Mouse (Mus musculus) Muller cell, postnatal 12 days (primary cell): ENCODE measurements around the gene Acsl6.
"Not testable (repeated sequence)": the region's sequence is repeated elsewhere in the genome, so short reads cannot be mapped to it uniquely, and the experiment has no call there.

Source experiments
- DNase-seq: peaks from one replicate; pipeline ENCODE4 v3.0.0-alpha.2; 2015; ENCODE audit errors: inconsistent ontology term

Gene Acsl6

DNA sequence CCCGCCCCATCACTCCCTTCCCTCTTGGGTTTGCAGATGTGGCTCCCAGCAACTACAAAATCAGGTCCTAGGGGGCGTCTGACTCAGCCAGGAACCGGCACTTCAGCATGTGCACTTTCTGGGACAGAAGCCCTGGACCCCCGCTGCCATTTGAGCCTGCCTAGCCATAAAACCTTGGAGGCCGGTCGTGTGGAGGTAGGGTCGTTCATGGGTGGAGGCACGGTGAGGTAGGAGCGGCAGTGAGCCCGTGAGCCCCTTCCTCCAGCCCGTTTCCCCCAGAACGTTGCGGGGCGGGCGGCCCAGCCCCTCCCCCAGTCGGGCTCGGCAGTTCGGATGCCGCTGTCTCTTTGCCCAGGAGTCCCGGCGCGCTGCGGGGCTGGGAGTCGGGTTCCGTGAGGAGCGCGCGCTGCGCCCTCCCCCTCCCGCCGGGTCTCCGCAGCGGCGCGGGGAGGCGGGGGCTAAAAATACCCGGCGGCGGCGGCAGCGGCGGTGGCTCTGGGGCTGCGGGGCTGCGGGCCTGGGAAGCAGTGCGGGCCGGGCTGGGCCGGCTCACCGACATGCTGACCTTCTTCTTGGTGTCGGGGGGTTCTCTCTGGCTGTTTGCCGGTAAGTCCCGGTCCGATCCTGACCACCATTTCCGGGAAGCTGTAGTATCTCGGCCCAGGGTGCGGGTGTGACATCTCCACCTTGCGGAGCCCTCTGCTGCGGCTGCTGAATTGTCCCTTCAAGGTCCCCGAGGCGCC, at the start of gene Acsl6:
Acsl6 (plus strand) TSS at position 71 of the 743 bp plus-strand sequence.
- peak; percentile 63 for DNase-seq

DNA sequence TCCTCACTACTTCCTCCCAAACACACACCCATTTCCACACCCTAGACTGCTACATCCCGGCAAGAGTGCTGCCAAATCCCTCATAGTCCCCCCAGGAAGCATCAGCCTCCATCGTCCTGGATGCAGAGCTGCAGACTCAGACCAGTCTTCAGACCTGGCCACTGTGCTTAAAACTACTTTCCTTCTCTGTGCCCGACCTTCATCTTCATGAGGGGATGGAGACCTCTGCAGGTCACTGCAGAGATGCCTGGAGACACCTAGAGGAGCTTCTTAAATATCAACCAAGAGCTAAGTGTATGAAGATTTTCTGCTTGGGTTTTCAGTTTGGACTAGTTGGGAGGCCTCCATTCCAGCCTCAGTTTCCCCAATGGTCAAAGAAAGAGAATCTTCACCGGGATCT, 49.5 kb upstream of the Acsl6 start:
- peak; percentile 49 for DNase-seq

DNA sequence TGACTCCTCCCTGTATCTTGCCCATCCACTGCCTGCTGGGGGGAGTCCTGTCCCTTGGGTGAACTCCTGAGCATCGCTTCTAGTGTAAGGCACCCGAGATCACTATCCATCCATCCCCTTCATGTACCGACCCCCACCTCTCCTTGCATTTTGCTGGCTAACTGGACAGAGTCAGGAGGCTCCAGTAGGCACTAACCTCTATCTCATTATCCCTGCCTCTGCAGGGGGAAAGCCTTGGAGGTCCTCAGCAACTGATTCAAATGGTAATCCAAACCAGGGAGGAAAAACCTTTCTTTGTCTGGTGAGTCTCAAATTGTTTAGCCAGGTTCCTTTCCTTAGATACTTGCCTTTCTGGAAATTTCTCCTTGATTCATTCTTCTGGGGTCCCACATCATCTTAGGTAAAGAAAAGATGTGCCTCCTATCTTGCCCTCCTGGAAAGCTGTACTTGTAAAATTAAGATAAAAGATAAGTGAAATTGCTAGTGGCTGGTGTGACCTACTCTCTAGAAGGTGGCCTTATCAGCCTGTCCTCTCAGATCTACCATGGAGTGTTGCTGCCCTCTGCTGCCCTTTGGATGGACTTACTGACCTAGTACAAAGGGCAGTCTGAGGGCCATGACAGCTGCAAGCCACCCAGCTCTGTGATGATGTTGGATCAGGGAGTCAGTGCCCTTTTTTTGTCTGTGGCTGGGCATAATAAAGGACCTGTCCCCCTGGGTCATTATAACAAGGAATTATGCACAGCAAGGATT, 46.8 kb upstream of the Acsl6 start:
- peak; percentile 72 for DNase-seq

DNA sequence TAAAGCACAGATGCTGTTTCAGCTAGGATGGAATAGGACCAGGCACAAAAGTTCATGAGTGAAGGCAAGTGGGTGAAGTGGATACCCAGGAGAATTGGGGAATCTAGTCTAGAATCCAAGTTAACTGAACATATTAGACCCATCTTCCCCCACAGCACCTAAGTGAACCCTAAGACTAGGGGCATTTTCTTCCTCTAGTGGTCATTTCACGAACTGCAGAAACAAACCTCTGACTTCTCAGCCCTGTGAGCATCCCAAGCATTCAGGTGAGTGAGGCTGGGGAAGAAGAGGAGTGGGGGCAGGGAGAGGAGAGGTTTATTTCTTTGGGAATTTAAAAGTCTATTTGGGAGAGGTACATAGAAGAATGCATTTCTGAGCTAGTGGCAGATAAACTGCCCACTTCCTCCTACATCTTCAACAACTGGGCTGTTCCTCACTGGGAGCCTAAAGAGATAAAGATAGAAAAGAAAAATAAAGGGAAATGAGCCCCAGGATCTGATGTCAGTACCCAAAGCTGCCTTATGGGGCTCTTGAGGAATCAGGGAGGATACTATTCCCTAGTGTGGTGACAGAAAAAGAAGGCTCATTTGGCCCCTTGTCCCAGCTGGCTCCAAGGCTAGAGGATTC, 40.1 kb upstream of the Acsl6 start:
- DNase-seq = no peak

DNA sequence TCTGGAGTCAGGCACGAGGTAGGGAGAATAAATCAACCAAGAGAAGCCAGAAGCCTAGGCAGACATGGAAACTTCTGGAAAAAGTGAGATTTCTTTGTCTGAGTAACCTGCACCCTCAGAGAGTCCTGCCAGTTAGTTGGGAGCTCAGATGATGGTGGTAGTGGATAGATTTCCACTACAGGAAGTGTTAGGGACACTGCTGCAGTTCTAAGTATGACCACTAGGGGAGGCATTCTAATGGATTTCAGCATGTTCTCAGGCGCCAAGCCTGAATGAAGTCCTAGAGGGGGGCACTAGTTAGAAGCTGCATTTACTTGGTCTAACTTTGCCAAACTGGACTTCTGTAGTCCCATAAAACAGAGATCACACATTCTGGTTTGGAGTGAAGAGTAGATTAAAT, 39.1 kb upstream of the Acsl6 start:
- no peak for DNase-seq

DNA sequence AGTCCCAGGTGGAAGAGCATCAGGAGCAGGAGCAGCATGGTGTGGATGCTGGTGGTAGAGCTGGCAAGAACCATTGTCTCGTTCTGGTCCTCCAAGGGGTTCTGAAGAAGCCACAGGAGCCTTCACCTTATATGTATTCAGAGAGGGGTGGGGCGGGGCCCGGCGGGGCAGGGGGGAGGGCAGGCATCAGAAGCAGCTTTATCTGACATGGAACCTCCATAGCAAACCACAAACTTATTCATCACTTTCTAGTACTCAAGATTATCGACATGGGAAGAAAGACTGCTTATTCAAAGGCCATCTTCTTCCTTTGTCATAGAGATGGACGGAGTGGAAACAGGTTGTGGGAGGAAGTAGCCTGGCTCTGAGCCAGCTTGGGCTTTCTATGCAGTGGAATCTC, 36.4 kb upstream of the Acsl6 start, which contains the start of gene Il3:
Il3 (minus strand) TSS at position 101 of the 400 bp plus-strand sequence.
- no peak for DNase-seq

DNA sequence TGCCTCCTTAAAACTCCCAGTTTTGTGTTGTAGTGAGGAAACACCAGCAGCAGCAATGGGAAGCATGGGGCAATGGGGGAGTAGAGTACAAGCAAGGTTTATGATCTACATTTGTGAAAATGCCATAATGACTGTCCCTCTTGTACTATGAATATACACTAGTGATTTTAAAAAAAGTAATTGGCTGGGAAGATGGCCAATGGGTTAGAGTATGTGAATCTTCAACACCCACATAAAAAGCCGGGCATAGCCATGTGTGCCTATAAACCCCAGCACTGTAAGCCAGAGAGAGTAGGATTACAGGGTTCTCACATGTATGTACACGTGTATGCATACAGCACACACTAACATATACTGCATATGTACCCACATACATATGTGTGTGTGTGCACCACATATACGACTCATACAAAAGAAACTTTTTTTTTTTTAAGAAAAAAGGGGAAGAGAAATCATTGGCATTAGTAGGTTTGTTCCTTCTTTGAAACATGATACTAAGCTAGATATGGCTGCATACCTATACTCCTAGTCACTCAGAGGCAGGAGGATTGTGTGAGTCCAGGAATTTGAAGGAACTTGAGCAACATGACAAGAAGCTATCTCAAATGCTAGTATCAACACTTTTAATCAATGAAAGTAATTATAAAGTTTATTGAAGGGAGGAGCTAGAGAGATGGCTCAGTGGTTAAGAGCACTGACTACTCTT, 34.3 kb upstream of the Acsl6 start:
- no peak for DNase-seq

DNA sequence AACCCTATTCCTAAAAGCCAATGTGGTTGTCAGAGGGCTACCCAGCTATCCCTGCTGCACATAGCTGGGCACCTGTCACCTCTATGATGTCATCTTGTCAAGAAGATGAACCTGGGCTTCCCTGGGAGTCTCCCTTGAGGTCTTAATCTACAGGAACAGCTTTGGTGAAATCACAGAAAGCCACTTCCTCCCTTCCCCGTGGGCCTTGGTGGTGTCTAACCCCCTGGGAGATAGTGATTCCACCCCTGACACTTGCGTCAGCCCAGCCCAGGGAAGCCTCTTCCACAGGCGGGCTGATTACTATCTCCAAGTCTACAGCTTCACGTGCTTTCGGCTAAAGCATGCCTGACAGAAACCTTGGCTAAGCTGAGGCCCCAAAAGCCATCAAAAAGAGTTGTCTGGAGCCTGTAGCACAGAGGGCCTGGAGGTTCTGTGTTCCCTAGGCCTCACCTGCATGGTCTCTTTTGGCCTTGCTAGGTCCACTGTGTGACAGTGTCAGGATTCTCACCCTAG, 32.1 kb upstream of the Acsl6 start:
- no peak for DNase-seq

DNA sequence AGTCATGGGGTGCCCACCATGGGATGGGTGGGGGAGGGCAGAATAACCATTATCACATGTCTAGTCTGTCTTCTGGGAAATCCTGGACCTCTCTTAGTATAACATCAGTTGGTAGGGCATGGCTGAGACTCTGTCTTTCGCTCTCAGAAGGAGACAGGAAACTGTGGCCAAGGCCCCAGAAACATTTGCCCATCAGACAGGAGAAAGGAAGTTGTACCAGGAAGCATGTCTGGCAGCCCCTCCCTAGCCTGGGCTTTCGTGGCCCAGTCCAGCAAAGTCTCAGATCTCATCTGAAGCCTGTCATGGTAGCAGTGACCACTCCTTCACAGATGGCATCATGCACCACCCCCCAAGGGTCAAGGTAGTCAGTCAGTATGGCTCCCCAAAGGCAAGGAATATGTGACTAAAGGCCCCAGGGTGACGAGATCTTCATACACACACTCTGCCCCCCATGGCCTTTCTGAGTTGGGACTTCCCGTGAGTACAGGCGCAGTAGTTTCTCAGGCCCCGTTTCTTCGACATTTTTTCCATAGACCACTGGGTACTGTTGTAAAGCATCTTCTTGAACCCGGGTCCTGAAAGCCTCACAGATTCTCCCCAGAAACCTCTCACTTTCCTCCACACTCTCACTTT, 15.7 kb upstream of the Acsl6 start:
- DNase-seq = no peak

DNA sequence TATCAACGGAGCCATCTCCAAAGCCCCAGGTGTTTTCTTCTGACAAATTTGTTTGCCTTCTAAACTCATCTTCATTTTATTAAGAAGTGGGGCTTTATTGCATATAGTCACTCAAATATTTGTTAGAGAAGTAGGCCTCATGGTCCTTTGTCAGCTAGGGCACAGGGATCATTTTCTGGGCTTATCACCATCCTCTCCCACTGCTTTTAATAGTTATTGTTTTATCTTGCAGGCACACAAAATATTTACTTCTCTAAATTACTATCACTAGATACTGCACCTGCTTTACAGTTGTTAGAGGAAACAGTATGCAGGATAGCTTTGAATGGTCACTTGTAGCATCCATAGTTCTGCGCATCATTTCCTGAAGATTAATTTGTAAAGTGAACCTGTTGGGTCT, 11.4 kb upstream of the Acsl6 start:
- no peak for DNase-seq

DNA sequence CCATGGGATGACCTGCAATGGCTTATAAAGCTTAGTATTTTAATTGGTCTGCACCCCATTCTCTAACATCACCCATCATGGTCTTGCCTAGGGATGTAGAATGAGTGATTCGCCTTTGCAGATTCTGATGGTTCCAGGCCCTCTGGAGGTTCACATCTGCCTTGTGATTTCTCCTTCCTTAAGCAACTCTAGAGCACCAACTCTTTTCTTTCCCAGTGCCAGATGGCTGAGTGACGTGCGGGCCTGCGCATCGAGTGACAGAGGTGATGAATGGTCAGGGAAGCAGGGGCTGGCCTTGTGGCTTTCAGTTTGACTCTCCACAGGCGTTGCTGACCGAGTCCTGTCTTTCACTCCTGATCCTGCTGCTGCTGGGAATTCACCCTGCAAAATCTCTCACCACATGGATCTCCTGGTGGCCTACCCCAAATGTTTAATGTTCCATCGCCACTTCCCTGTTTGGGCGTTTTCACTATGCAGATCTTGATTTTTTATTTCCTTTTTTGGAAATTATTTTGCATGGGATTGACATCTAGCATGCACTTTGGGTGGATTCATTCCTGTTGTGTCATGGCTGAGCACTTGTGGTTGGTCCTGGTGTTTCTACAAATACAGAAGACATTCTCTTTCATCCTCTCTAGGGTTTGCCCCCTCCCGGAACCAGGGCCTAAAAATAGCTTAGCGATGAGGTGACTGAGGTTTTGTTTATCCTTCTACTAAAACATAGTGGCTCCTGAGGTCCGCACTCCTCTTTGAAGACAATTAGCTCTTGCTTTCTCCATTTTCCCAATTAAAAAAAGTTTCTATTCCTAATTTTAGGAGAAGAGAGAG, 9.4 kb upstream of the Acsl6 start:
- DNase-seq = no peak

DNA sequence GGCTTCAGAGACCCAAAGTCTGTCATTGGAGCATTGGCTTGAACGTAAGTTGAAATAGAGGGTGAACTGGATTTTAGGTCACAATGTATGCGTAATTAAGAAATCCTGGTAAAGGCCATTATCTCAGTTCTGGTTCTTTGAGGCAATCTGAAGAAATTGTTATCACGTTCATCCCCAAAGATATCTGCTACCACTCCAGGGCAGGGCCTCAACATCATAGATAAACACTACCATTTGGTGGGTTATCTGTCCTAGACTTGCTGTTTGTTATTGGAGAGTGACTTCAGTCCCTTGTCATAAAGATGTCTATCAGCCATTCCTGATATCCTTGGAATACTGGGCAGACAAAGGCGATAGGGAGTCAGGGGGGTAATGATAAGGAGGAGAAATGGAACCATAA, 7.6 kb upstream of the Acsl6 start:
- no peak for DNase-seq

DNA sequence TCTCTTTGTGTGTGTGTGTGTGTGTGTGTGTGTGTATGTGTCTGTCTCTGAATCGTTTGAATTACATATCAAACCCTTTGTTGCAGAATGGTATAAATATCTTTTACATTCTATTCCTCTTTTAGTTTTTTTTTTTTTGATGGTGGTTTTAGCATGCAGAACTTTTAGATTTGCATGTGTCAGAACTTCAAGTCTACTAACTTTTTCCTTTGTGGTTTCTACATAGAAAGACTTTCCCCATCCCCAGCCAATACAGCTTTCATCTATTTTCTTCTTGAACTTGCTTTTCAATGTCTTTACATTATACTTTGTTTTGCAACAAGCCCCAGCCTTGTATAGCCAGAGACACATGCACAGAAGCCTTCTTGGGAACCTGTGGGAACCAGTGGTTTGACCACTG, 6.9 kb upstream of the Acsl6 start:
- DNase-seq = no peak

DNA sequence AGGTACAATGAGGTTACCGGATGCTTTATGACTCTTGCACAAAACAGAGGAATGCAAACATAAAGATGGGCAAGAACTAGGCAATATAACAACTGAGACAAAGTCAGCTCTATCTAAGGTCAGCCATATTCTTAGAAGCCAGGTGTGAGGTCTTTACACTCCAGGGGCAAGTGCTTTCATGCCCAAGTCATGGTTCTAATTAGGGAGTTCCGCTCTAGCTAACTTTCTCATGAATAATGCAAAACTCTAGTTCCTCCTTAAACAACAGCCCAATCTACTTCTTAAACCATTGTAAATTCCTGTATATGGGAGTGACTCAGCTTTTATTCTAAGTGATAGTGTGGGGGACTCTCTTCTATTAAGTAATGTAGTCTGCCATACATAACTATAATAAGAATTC, 6.1 kb upstream of the Acsl6 start:
- DNase-seq = not testable (repeated sequence)

DNA sequence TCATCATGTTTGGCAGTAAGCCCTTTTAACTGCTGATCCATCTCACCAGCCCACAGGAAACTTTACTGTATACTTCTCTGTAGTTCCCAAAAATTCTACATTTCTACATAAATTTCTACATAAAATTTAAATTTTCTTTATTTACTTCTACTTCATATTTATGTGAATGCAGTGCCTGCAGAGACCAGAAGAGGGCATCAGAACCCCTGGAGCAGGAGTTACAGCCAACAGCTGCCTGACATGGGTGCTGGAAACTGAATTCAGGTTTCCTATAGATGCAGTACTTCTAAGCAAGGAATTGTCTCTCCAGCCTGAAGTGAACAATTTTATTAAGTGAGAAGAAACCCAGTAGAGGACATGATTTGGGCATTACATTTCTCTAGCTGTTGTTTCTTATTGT, 4.8 kb upstream of the Acsl6 start:
- no peak for DNase-seq

DNA sequence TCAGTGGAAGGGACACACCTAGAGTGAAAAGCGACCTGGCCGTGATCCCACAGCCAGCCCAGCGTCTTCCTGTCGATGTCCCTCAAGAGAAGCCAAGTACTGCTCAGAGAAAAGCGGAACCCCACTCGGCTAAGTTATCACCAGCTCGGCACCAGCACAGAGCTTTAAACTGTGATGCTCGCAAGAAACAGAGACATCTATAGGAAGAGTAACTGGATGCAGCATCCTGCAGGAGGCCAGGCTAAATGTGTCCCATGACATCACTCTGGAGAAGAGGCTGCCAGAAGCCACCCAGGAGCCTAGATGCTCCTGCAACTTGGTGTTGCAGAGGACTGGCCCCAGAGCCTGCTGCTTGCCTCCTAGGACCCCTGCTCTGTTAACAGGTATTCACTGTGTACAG, 1.6 kb upstream of the Acsl6 start:
- DNase-seq = no peak

DNA sequence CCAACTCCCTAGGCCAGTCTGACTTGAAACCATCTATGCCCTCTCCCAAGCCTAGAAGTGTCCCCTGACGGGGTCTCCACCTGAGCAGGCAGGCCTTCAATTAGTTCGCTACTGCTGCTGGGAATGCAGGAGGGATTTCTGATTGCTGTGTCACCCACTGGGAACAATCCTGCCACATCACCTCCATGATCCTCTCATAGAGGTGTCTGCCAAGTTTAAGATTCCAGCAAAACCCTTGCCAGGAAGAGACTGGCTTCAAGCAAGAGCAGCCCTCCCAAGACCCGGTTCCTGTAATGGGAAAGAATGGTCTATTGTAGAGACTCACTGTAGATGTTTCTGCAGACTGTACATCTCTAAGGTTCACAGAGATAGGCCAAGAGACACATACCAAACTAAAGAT, 992 bp upstream of the Acsl6 start:
- DNase-seq = no peak

DNA sequence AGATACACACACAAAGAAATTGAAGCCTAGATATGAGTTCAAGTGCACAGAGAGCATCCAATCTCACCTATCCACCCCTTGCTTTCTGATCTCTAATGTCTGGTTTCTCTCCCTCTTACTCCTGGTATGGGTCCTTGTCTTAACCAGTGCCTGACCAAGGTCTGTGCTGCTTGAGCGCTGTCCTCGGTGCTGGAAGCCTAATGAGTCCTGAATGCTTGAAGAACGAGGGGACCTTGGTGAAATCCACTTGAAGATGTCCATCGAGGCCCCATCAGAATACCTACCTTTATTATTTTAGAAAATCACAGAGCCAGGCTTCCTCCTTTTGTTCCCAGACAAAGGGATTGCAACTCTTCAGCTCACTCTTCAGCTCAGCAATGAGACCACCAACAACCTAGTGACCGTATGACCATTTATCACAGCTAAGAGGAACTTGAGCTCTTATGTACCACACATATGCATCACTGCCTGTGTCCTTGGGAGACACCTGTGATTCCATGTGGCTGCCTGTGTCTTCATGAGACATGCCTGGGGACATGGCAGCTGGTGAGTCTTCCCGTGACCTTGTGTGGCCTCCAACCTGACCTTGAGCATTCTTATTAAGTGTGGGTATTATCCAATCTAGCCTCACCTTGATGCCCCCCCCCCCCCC, 396 bp upstream of the Acsl6 start:
- peak; percentile 57 for DNase-seq

DNA sequence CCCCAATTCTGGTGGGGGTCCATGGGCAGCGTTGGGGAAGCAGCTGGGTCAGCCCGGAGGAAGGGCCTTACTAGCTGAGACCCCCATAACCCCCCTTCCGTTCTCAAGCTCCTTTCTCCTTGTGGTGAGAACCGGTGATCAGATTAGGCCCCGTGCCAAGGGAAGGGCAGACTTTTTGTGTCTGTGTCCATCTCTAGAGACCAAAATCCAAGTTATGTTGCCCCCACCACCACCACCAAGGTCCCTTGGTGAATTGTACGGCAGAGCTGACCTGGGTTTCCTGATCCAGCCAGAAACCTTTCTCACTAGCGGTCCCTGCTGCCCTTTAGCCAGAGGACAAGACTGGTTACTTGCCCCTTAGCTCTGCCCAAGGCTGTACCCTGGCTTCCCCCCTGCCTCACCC, 874 bp downstream of the Acsl6 start:
- no peak for DNase-seq

DNA sequence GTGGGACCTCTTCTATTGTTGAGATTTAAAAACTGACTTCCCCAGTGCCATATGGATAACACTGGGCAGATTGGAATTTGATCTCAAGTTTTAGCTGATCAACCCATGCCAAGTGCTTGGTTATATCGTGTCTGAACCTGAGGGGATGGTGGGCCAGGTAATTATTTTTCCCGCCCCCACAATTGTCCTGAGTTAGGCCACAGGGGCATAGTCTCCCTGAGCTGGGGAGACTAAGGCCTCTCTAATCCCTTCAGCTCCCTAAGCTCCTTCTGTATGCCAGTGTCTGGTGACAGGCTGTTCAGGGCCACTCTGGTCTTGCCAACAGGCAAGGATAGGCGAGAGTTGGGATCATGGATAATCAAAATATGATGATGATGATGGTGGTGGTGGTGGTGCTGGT, 1.7 kb downstream of the Acsl6 start:
- no peak for DNase-seq
